Mouse (Mus musculus) CD4-positive, CD25-positive, alpha-beta regulatory T cell, adult 2 months (primary cell): ENCODE results near the gene Gpx7.

ENCODE experiments used
- DNase-seq: peaks from one replicate; pipeline ENCODE4 v3.0.0-alpha.2; 2012; ENCODE audit warnings: low read depth, low spot score

The Gpx7 gene

DNA sequence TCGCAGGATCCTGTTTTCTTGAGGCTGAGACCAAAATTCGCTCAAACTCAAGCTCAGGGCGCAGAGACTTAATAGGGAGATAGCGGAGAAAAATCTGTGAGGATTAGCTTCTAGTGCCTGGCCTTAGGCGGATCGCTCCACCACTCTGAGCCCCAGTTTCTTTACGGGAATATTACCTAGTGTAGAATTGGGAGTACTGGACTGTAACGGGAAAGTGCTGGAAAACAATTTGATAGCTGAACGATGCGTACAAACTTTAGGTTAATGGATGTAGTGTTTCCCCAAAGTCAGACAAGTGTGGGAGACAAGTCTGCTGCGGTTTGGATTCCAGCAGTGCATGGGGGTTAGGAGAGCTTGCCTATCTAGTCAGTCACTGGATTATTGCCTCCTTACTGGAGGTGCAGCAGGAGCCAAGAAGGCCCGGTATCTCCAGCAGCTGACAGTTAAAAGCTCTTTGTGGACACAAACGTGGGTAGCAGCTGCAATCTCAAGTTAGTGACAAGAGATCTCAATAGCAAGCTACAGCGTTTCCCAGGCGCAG, at the start of gene Gpx7:
TSS of gene Gpx7 (minus strand) at position 101 of the 541 bp plus-strand sequence.
- no peak for DNase-seq

DNA sequence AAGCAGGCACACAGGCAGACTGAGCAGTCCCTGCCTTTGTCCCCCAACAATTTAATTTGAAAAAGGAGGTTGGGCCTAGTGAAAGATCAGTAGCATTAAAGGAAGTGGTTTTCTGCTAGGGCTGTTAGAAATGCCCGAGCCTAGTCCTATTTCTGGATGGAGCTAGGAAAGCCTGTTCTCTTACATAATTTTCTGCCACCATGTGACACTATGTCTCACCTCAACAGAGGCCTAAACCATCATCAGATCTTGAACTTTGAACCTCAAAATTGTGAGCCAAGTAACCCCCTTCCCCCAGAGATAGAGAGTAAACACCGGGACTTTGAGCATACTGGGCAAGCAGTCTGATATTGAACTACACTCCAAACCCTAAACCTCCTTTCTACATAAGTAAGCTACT, 49.3 kb upstream of the Gpx7 start:
- peak; percentile 39 for DNase-seq

DNA sequence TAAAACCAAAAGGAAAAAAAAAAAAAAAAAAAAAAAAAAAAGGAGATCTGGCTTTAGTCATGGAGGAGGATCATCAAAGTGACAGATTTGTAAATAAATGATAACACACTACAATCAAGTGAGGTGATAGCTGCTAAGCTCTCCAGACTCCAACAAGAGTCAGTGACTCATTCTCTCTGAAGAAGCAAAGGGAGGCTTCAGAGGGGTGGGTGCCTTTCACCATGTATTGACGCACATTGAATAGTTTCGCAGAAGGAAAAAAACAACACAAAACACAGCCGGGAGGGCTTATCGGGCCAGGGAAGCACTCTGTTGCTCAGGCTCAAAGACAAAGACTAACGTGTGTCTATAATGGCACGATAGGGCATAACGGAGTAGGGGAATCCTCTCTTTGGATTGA, 41.3 kb upstream of the Gpx7 start:
- no peak for DNase-seq

DNA sequence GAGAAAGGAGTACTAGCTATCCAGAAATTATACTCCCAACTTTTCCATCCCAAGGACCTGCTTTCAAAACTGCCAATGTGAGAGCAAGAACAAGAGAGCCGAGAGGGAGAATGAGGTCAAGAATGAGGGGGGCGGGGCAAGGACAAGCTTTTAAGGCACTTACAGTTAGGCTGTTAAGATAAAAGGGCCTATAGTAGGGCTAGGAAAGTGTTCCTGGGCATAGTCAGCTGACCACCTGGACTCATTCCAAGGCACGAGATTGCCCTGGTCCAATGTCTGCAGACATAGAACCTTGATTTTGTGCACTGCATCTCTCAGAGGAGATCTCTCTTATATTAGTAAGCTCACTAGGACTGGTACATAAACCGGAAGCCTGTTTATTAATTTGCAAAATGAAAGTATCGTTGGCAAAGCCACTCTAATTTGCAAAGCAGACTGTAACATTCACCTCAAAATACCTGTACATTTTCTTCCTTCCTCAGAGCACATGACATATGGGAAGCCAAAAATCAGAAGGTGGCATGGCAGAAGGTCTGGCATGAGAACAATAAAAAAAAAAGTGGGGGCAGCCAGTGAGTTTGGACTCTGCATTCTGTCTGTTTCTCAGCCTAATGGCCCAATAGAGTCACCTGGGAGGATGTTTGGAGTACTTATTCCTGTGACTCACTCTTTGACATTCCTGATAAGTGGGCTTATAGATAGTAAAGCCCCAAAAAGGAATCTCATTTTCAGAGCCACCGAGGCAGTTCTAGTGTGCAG, 31.5 kb upstream of the Gpx7 start:
- DNase-seq: no peak

DNA sequence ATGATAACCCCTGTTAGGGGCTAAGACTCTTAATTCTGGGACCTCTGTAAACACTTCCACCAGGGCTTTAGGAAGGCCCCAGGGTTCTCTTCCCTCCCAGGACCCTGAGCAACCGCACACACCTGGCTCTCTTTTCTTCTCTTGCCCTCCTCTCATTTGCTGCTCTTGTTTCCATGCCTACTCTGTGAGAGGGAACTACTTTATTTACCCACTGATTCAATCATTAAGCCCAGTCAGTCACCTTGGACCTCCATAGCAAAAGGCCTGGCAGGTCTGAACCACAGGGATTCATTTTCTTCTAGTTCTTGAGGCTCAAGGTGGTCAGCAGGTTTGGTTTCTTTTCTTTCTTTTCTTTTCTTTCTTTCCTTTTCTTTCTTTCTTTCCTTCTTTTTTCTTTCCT, 29.5 kb upstream of the Gpx7 start:
- DNase-seq: no peak

DNA sequence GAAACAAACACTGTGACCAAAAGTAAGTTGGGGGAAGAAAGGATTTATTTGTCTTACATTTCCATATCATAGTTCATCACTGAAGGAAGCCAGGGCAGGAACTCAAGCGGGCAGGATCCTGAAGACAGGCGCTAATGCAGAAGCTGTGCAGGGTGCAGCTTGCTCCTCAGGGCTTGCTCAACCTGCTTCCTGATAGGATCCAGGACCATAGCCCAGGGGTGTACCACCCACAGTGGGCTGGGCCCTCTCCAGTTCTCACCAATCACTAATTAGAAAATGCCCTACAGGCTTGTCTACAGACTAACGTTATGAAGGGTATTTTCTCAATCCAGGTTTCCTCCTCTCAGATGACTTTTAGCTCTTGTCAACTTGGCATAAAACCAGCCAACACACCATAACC, 28.9 kb upstream of the Gpx7 start:
- no peak for DNase-seq

DNA sequence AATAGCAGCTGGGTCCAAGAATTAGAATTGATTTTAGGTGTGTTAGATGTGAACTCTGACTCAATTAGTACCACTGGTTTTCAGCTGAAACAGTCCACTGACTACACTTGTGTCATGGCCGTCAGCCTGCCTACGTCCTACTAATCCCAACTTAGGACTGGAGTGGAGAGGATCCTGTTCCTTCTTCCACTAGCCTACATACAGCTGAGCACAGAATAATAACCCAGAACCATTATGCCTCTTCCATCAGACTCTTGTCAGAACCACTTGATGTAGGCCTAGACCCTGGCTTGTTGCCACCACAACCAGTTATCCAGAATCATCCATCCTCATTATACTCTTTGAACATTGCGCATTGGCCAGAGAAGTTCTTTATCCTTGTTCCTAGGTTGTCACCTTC, 28.0 kb upstream of the Gpx7 start:
- no peak for DNase-seq

DNA sequence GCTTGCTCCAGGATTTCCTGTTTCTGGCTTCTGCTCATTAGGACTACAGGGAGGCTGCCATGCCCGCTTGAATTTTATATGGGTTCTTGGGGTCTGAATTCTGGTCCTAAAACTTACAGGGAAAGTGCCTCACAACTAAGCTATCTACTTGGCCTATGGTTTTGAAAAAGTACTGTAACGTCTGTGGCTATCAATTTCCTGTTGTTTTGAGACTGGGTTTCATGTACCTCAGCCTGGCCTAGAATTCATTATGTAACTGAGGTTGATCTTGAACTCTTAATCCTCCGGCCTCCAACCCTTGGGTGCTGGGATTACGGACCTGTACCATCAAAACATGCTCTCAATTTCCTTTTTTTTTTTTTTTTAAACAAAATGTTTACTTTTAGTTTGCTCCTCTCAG, 27.5 kb upstream of the Gpx7 start:
- peak; percentile 38 for DNase-seq

DNA sequence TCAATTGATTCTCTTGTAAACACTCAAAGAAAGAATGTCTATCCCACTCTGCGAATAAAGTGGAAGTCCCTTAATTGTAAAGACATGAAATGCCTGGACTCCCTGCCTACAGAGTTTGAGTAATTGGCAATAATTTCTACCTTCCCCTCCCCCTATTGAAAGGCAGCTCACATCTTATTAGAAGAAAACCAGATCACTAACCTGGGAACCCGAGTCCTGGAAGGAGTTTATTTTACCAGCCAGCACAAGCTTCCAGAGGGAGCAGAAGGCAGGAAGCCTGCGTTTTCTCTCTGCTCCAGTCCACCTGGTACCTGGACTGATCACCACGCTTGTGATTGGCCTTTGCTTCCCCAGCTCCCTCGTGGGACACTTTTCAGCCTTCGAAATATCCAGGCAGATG, 26.6 kb upstream of the Gpx7 start:
- DNase-seq: no peak

DNA sequence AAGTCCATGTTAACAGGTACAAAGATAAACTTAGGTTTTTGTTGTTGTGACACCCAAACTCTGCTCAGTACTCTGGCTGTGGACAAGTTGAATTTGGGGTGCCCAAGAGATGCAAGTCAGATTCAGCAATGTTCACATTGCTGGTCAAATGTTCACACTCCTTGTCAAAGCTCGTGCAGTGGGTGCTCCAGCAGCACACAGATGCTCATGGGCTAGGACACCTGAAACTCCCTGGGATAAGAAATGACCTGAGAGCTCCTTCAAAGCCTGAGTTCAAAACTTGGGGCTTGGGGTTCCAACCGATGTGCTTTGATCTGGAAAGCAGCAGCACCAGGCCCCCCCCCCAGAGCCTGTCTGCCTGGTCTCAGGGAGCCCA, 24.8 kb upstream of the Gpx7 start:
- no peak for DNase-seq

DNA sequence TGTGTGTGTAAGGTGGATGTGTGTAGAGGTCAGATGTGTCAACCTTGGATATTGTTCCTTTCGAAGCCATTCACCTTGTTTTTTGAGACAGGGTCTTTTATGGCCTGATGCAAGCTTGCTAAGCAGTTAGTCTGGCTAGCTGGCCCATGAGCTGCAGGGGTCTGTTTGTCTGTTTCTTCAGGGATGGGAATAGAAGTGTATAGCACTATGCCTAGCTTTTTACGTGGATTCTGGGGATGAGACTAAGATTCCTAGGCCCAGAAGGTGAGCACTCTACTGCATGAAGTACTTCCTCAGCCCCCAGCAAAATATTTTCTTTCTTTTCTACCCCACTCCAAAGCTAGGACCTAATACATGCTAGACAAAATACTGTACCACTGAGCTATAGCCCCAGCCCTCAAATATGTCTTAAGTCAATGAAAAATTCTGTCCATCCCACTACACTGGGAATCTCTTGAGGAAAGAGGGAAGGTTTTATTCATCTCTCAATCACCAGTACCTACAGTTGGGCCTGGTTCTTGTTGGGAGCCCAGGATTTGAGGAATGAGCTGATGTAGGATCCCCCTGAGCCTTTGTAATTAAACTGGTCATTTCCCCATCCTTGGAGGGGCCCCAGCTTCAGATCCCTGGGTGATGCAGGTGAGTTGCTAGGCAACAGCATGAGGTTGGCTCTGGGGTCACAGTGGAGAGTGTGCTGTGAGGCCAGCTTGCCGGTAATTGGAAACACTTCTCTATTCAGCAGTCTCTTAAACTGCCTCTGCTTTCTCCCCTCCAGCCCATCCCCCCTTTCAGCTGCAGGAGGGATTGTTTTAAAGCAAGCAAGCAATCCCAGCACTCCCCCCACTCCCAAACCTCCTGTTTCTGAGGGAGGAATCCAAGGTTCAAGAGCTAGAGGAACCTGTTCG, 24.1 kb upstream of the Gpx7 start:
- DNase-seq: no peak

DNA sequence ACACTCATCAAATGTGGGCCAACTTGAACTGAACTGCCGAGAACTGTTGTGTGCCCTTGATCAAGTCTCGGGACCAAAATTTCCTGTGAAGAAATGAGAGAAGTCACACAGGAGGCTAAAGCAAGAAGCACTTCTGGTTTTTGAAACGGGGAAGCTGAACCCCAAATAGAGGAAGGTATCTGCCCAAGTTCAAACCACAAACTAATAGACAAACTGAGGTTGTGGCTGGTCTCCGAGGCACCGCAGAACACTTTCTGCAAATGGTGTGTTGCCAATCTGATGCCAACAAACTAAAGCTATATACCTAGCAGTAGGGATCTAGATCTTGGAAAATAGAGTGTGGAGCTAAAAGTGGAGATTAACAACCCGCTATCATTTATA, 21.6 kb upstream of the Gpx7 start:
- DNase-seq: no peak

DNA sequence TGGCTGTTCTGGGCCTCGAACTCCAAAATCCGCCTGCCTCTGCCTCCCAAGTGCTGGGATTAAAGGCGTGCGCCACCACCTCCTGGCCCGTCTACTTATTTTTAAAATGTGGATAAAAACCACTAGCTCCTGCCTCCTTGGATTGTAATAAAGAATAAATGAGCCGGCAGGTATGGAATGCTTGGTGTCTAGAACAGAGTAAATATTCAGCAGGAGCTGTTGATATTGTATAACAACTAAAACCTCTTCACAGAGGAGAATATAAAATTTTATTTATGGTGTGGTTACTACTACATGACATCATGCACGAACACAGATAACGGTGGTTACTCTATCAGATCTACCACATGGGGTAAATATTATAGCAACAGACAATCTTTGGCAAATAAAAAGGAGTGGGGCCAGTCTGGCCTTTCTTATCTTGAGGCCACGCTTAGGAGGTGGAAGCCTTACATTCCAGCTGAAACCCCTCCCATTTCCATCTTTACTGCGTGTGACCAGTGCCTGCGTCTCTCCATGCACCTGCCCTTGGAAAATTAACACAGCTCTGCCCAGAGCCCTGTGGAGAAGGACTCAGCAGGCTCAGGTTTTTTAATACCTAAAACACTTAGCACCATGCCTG, 21.1 kb upstream of the Gpx7 start:
- no peak for DNase-seq

DNA sequence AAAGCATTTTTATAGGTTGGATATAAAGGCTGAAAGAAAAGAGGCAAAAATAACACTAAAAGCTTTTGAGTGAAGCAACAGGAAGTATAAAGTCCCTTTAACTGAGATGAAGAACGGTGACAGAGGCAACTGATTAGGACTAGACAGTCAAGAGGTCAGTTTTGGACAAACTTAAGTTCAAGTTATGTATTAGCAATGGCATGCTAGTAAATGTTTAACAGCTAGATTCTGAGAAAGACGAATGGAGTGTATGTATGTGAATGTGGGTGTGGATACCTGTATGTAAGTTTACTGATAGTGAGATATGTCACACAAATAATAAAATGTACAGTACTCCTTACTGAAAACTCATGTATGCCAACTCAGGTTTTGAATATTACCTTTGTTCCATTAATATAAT, 17.8 kb upstream of the Gpx7 start:
- no peak for DNase-seq

DNA sequence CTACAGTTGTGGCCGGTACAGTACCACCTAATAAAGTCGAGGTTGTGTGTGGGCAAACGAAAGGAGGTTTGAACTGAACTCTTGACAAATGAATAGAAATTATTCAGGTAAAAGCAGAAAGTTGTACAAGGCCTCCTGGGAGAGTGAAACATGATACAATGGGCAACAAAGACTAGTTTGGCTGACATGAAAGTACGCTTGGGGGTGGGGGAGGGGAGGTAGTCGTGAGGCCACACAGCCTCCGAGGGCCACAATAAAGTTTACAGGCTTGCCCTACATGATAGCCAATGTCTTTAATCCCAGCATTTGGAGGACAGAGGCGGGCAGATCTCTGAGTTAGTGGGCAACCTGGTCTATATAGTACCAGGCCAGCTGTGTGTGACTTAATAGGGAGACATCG, 860 bp upstream of the Gpx7 start:
- DNase-seq: no peak

DNA sequence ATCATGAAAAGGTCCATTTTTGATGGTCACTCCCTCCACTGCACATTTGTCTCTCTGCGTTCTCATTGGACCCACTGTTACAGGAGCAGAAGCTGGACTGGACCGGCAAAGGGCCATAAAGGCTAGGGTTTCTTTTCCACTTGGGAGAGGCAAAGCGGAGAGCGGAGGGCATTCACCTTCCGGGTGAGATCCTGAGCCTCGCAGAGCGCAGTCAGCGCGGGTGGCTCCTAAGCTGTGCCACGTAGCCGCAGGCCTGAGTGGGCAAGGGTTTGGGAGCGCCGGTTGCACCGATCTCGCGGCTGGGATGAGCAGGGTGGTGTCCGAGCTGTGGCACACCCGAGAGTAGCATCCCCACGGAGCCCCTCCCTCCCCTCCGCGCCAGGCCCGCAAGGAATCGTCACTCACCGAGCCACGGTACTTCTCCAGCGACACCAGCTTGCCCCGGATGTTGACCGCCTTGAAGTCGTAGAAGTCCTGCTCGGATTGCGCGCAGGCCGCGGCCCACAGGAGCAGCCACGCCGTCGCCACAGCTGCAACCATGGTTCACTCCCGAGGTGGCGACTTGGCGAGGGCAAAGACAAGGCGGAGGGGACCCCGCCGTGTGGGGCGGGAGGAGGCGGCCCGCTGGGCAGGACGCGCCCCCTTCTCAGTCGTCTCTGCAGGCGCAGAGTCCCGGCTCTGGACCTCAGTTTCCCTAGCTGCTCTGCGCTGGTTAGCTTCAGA, 462 bp downstream of the Gpx7 start:
- DNase-seq: peak; percentile 57

DNA sequence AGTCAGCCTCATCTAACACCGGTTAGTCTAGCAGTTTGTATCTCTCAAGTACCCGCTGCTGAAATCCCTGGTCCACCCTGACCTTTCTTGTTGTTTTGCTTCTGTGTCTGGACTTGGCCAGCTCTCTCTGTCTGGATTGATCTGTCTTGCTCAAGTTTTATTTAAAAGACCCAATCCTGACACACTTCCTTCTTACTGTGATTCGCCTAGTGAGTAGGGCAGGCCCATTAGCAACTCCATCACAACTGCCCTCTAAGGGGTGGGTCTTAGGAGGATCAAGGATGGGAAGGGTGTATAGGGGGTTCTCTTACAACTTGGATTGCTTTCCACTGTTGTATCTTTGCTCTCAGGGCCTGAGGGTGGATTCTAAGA, 1.0 kb downstream of the Gpx7 start:
- peak; percentile 7 for DNase-seq

DNA sequence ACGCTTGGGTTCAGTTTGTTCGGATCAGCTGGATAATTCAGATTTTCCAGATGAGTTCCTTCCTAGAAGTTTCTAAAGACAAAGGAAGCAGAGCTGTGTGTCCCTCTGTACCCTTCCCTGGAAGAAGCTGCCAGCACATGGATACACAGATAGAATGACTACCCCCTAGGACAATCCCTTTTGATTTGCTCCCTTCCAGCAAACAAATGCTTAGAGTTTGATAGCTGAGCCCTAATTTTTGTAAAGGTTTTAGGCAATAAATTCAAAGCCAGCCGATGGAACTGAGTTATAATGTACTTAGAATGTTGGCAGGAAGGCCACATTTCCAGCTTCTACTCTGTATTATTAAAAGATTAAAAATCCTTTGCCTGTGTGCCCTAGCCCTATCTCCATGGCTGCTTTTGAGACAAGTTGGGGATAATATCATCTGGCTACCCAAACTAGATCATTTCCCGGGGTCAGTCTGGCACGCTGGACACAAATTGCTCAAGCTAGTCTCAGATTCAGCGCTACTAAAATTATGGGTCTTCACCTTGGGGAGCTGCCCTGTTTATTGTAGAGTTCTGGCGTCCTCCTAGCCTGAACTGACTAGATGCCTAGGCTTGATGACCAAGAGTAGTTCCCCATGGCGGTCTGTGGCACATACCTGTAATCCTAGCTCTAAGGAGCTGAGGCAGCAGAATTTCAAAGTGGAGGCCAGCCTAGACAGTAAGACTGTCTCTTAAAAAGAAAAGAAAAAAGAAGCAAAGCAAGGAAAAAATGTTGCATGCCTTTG, 2.7 kb downstream of the Gpx7 start:
- DNase-seq: no peak

DNA sequence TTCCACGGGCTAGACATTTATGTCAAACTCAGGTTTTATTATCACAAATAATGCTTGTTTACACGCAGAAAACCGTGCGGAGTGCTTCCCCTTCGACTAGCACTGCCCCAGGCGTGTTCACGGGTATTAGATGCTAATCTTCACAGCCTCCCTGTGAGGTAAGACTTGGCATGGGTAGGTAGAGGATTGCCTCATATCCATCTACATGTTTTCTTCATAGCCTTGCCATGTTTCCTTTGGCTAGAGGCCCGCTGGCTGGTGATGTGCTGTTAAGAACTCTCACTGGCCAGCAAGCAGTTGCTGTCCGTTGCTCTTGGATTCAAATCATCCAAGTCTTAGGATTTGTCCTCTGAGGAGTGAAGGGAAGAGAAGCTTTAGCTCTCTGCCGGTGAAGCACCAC, 6.4 kb downstream of the Gpx7 start:
- no peak for DNase-seq

DNA sequence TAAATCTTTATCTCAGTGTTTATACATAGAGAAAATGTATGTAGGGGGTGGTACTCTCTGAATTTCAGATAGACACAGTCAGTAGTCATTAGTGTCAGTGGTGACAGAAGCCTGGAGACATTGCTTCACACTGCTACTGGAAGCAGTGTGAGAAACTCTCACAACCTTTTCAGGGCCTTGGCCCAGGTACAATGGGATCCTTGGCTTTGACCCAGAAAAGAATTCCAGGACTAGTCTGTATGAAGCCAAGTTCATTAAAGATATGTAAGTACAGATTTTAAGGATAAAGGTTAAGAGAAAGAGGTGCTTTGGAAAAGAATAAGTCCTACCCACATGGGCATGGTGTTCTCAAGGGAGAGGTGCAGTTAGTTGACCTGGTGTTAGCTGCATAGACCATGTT, 12.5 kb downstream of the Gpx7 start:
- no peak for DNase-seq

DNA sequence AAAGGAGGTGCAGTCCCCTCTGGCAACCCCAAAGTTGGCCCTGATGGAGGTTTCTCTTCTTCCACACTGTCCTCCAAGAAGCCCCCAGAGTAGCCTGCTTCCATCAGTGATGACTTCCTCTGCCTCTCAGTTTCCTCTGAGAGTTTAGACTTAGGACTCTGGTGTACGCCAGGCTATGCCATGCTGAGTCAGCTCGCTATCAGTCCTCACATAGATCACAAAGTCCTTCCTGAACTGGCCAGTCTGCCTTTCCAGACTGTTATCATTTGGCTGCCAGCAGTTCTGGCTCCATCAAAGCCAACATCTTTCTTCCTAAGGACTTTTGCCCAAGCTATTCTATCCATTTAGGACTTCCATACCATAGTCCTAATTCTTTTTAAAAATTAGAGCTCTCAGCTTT, 14.2 kb downstream of the Gpx7 start:
- no peak for DNase-seq
